Mouse (Mus musculus) hindbrain, embryonic 11.5 days (tissue): Measurements from ENCODE around the gene Crlf3. TPM values are rescaled to one million over a fixed set of nuclear protein-coding genes. Genes with fewer than 3 reads are reported as not detected.
"Not testable (repeated sequence)": the region's sequence is repeated elsewhere in the genome, so short reads cannot be mapped to it uniquely, and the experiment has no call there.

Experiments
- ATAC-seq: fragments of 200-750 bp; cut with Nextera tagmentation; 2 replicates; pipeline ENCODE4 v1.8.0; 2017; ENCODE audit warnings: mild to moderate bottlenecking, moderate TSS enrichment, moderate library complexity; ENCODE audit not compliant: low FRiP score
- DNase-seq: peaks from one replicate; pipeline ENCODE4 v3.0.0-alpha.2; 2015; ENCODE audit warnings: low spot score
- H3K27ac ChIP-seq: fragments of 300-500 bp; sonication (generic); 2 replicates; pipeline ENCODE4 v1.5.1; 2014; ENCODE audit warnings: mild to moderate bottlenecking, low read depth, low read length
- H3K27me3 ChIP-seq: fragments of 300-500 bp; sonication (generic); 2 replicates; pipeline ENCODE4 v1.6.1; 2014; ENCODE audit warnings: mild to moderate bottlenecking, low read length, moderate library complexity, mixed read lengths; ENCODE audit not compliant: control insufficient read depth, insufficient read depth
- H3K36me3 ChIP-seq: fragments of 300-500 bp; sonication (generic); 2 replicates; pipeline ENCODE4 v1.6.1; 2014; ENCODE audit warnings: mild to moderate bottlenecking, low read length, moderate library complexity, mixed read lengths; ENCODE audit not compliant: control insufficient read depth, insufficient read depth
- H3K4me1 ChIP-seq: fragments of 300-500 bp; sonication (generic); replicated peaks from 2 replicates; pipeline ENCODE4 v1.6.1; 2014; ENCODE audit warnings: low read length, mixed read lengths; ENCODE audit not compliant: control insufficient read depth, insufficient read depth
- H3K4me2 ChIP-seq: fragments of 300-500 bp; sonication (generic); replicated peaks from 2 replicates; pipeline ENCODE4 v1.6.1; 2014; ENCODE audit warnings: mild to moderate bottlenecking, low read depth, low read length
- H3K4me3 ChIP-seq: fragments of 300-500 bp; sonication (generic); 2 replicates; pipeline ENCODE4 v1.5.1; 2014; ENCODE audit warnings: low read depth, low read length
- H3K9ac ChIP-seq: fragments of 300-500 bp; sonication (generic); 2 replicates; pipeline ENCODE4 v1.6.1; 2014; ENCODE audit warnings: low read depth, low read length
- H3K9me3 ChIP-seq: fragments of 300-500 bp; sonication (generic); 2 replicates; pipeline ENCODE4 v1.6.1; 2016; ENCODE audit warnings: low read length; ENCODE audit not compliant: control insufficient read depth
- whole genome bisulfite sequencing: fragments of 180-500 bp; shearing (Covaris S2); extraction: QIAGEN DNeasy Blood & Tissue Kit; methylation state at CpG from one replicate; pipeline ENCODE4 v1.1.7; 2014; 5-methylcytosine and 5-hydroxymethylcytosine counted together
- polyA plus RNA-seq: library from polyadenylated mRNA; unstranded; fragments of >200 nt; fragmentation: Nextera tagmentation; extraction: Ambion mirVana; gene quantifications from 2 replicates; pipeline ENCODE4 v1.2.1, GENCODE M21; 2014

The Crlf3 gene
- polyA plus RNA-seq, 1 experiment from 2014 or later, result 27.0 TPM

GRCm38 (mm10) chr11:80072365-80072764 lies 8.4 kb downstream of the Crlf3 start:
- Histone ChIP-seq H3K4me3 (no peak overlapping the region), H3K4me2 (no peak overlapping the region), H3K9ac (no peak overlapping the region), H3K9me3 (no peaks in the 10 kb centered on the region), H3K27ac (no peak overlapping the region), H3K27me3 (no peaks in the 10 kb centered on the region), H3K36me3 (no peaks in the 10 kb centered on the region), H3K4me1 (no peaks in the 10 kb centered on the region)
- 92% methylated on average over 3 of the region's 3 CpGs for WGBS
- DNase-seq (no peak), ATAC-seq (no peak)

- WGBS, result 100% methylated on average over 2 of the region's 2 CpGs
- no peak overlapping the region for H3K4me3 ChIP-seq
- no peak overlapping the region for H3K9ac ChIP-seq
- H3K27me3 ChIP-seq, result no peaks in the 10 kb centered on the region
- H3K27ac ChIP-seq, result no peak overlapping the region
- DNase-seq (no peak), ATAC-seq (no peak)
- no peaks in the 10 kb centered on the region for H3K4me1 ChIP-seq
- H3K36me3 ChIP-seq, result no peaks in the 10 kb centered on the region
- no peaks in the 10 kb centered on the region for H3K9me3 ChIP-seq
- H3K4me2 ChIP-seq, result no peak overlapping the region
These were observed 9.8 kb downstream of the Crlf3 start for GRCm38 (mm10) chr11:80071039-80071438.

- DNase-seq, result no peak
These were observed 11.0 kb downstream of the Crlf3 start for GRCm38 (mm10) chr11:80069815-80070214.

GRCm38 (mm10) chr11:80067558-80067957 lies 13.2 kb downstream of the Crlf3 start:
- Histone ChIP-seq H3K4me2 (no peak overlapping the region), H3K9ac (no peak overlapping the region), H3K36me3 (no peaks in the 10 kb centered on the region), H3K4me1 (no peaks in the 10 kb centered on the region), H3K9me3 (no peaks in the 10 kb centered on the region), H3K27ac (no peak overlapping the region), H3K27me3 (no peaks in the 10 kb centered on the region), H3K4me3 (no peak overlapping the region)
- WGBS, result 91% methylated on average over 5 of the region's 5 CpGs
- no peak for DNase-seq
- ATAC-seq, result no peak

More at GRCm38 (mm10) chr11:80069815-80070214, 11.0 kb downstream of the Crlf3 start:
- Histone ChIP-seq H3K9me3 (no peaks in the 10 kb centered on the region), H3K4me3 (no peak overlapping the region), H3K27me3 (no peaks in the 10 kb centered on the region), H3K4me2 (no peak overlapping the region), H3K9ac (no peak overlapping the region), H3K36me3 (no peaks in the 10 kb centered on the region), H3K4me1 (no peaks in the 10 kb centered on the region), H3K27ac (no peak overlapping the region)
- WGBS, result 87% methylated on average over 3 of the region's 3 CpGs
- no peak for ATAC-seq

GRCm38 (mm10) chr11:80066373-80066772 lies 14.4 kb downstream of the Crlf3 start:
- not testable (repeated sequence) for H3K9me3 ChIP-seq, H3K4me2 ChIP-seq, DNase-seq, H3K9ac ChIP-seq, H3K27ac ChIP-seq, H3K4me3 ChIP-seq, H3K27me3 ChIP-seq, H3K36me3 ChIP-seq, H3K4me1 ChIP-seq, ATAC-seq
- 86% methylated on average over 4 of the region's 4 CpGs for whole genome bisulfite sequencing

- whole genome bisulfite sequencing, result 89% methylated on average over 4 of the region's 4 CpGs
- H3K27ac ChIP-seq, result no peak overlapping the region
These were observed 18.6 kb downstream of the Crlf3 start for GRCm38 (mm10) chr11:80062159-80062558.

GRCm38 (mm10) chr11:80056141-80056540 lies 24.6 kb downstream of the Crlf3 start:
- WGBS, result 95% methylated on average over 9 of the region's 9 CpGs
- no peak overlapping the region for H3K4me2 ChIP-seq
- H3K9me3 ChIP-seq, result no peaks in the 10 kb centered on the region
- no peak overlapping the region for H3K4me3 ChIP-seq
- H3K9ac ChIP-seq, result no peak overlapping the region
- ATAC-seq, result no peak
- no peak overlapping the region for H3K27ac ChIP-seq
- H3K36me3 ChIP-seq, result peaks cover 5% of the 10 kb centered on the region; the same call in 1 of the 2 replicates
- H3K4me1 ChIP-seq, result no peaks in the 10 kb centered on the region
- H3K27me3 ChIP-seq, result no peaks in the 10 kb centered on the region
- DNase-seq, result no peak

More at GRCm38 (mm10) chr11:80062159-80062558, 18.6 kb downstream of the Crlf3 start:
- no peak for DNase-seq
- Histone ChIP-seq H3K9me3 (no peaks in the 10 kb centered on the region), H3K4me1 (no peaks in the 10 kb centered on the region), H3K27me3 (no peaks in the 10 kb centered on the region), H3K36me3 (peaks cover 5% of the 10 kb centered on the region; the same call in 1 of the 2 replicates), H3K4me2 (no peak overlapping the region), H3K9ac (no peak overlapping the region), H3K4me3 (no peak overlapping the region)
- ATAC-seq, result no peak

GRCm38 (mm10) chr11:80054659-80055058 lies 26.1 kb downstream of the Crlf3 start:
- H3K27ac ChIP-seq, result no peak overlapping the region
- peaks cover 3% of the 10 kb centered on the region; the same call in 1 of the 2 replicates for H3K36me3 ChIP-seq
- DNase-seq (no peak), ATAC-seq (no peak)
- H3K27me3 ChIP-seq, result no peaks in the 10 kb centered on the region
- H3K9me3 ChIP-seq, result no peaks in the 10 kb centered on the region
- 83% methylated on average over 4 of the region's 4 CpGs for WGBS
- H3K4me1 ChIP-seq, result no peaks in the 10 kb centered on the region
- H3K9ac ChIP-seq, result no peak overlapping the region
- no peak overlapping the region for H3K4me2 ChIP-seq
- H3K4me3 ChIP-seq, result no peak overlapping the region

GRCm38 (mm10) chr11:80053171-80053570 lies 27.6 kb downstream of the Crlf3 start:
- H3K36me3 ChIP-seq, result peaks cover 3% of the 10 kb centered on the region; the same call in 1 of the 2 replicates
- no peaks in the 10 kb centered on the region for H3K9me3 ChIP-seq
- DNase-seq, result no peak
- no peak overlapping the region for H3K9ac ChIP-seq
- H3K27me3 ChIP-seq, result no peaks in the 10 kb centered on the region
- H3K4me2 ChIP-seq, result no peak overlapping the region
- WGBS, result 94% methylated on average over 5 of the region's 5 CpGs
- no peak overlapping the region for H3K27ac ChIP-seq
- no peak for ATAC-seq
- no peaks in the 10 kb centered on the region for H3K4me1 ChIP-seq
- no peak overlapping the region for H3K4me3 ChIP-seq
